Mouse (Mus musculus): ENCODE measurements around the gene Rmdn3. TPM values are rescaled to one million over a fixed set of nuclear protein-coding genes. Genes with fewer than 3 reads are reported as not detected.
A peak's percentile ranks its signal among the peaks of the same experiment; 100 is the strongest.

The Rmdn3 gene
- total RNA-seq, 2 experiments from 2014 or later = 56.5 to 62.4 TPM

- intact Hi-C loops (cut with DNase I) = loop anchor here (5.0 kb wide), 2 partner anchors 65 to 95 kb away; partner anchors contain the start of genes Dnajc17, Knl1 and Zfyve19
Measured at GRCm38 (mm10) chr2:119112438-119113112, 44.3 kb downstream of the Rmdn3 start, which contains the start of gene Rad51. Gene Rad51, plus strand, starts transcription at chr2:119112793.

GRCm38 (mm10) chr2:119111060-119111459, 45.8 kb downstream of the Rmdn3 start:
- intact Hi-C loops (cut with DNase I) = loop anchor here (5.0 kb wide), 2 partner anchors 64 to 96 kb away; partner anchors contain the start of genes Dnajc17, Knl1 and Zfyve19
- no peak for DNase-seq (ENCODE audit: low spot score in 2 of 2)

More at GRCm38 (mm10) chr2:119112438-119113112, 44.3 kb downstream of the Rmdn3 start, which contains the start of gene Rad51:
- peak; percentile 88 to 90 for DNase-seq (ENCODE audit: low spot score in 2 of 2)

GRCm38 (mm10) chr2:119108554-119108953, 48.3 kb downstream of the Rmdn3 start:
- intact Hi-C loops (cut with DNase I) = no loop called here

GRCm38 (mm10) chr2:119106583-119106982, 50.3 kb downstream of the Rmdn3 start:
- DNase-seq (ENCODE audit: low spot score in 2 of 2) = no peak
- intact Hi-C loops (cut with DNase I) = no loop called here

More at GRCm38 (mm10) chr2:119108554-119108953, 48.3 kb downstream of the Rmdn3 start:
- no peak for DNase-seq (ENCODE audit: low spot score in 2 of 2)

GRCm38 (mm10) chr2:119101552-119101951, 55.3 kb downstream of the Rmdn3 start:
- no peak for DNase-seq (ENCODE audit: low spot score in 2 of 2)
- intact Hi-C loops (cut with DNase I) = no loop called here

Other genes with a start within 250 kb of the Rmdn3 start
- gene Chst14, start 230.5 kb downstream of the Rmdn3 start, total RNA-seq (2021) = 1 to 10 TPM; 2.3 to 2.5 TPM
- gene Ccdc32, start 127.6 kb downstream of the Rmdn3 start, total RNA-seq (2021) = 10 to 100 TPM; 50.5 to 51.0 TPM
- gene Rpusd2, start 122.2 kb downstream of the Rmdn3 start, total RNA-seq (2021) = 1 to 10 TPM; 7.6 to 7.7 TPM
- gene Knl1, start 109.9 kb downstream of the Rmdn3 start, total RNA-seq (2021) = under 1 TPM; 0.23 to 0.43 TPM
- under 1 TPM; 0.46 to 0.94 TPM for gene Rad51, start 44.2 kb downstream of the Rmdn3 start, total RNA-seq (2021)
- gene Gchfr, start 10.7 kb upstream of the Rmdn3 start, total RNA-seq (2021) = not detected
- gene Gm14137, start 17.5 kb upstream of the Rmdn3 start, total RNA-seq (2021) = not detected
- 10 to 100 TPM; 28.8 to 32.2 TPM for gene Zfyve19, start 51.6 kb upstream of the Rmdn3 start, total RNA-seq (2021)
- 10 to 100 TPM; 16.4 to 18.5 TPM for gene Dnajc17, start 51.8 kb upstream of the Rmdn3 start, total RNA-seq (2021)
- gene Ppp1r14d, start 72.9 kb upstream of the Rmdn3 start, total RNA-seq (2021) = not detected
- 1 to 10 TPM; 1.3 to 1.4 TPM for gene Spint1, start 80.3 kb upstream of the Rmdn3 start, total RNA-seq (2021)
- 1 to 10 TPM; 7.9 to 9.0 TPM for gene Rhov, start 114.2 kb upstream of the Rmdn3 start, total RNA-seq (2021)
- 10 to 100 TPM; 48.4 to 48.9 TPM for gene Vps18, start 131.7 kb upstream of the Rmdn3 start, total RNA-seq (2021)
- gene Dll4, start 168.8 kb upstream of the Rmdn3 start, total RNA-seq (2021) = 1 to 10 TPM; 2.3 to 4.0 TPM
- gene Chac1, start 194.2 kb upstream of the Rmdn3 start, total RNA-seq (2021) = 1 to 10 TPM; 9.6 to 9.8 TPM

All from left cerebral cortex, postnatal 25 days (tissue).